Mouse (Mus musculus) urinary bladder, postnatal 14 days (tissue): Measurements from ENCODE around the gene Pot1a.
A peak's percentile ranks its signal among the peaks of the same experiment; 100 is the strongest.

ENCODE experiments used
- DNase-seq: peaks from one replicate; pipeline ENCODE4 v3.0.0; 2021; ENCODE audit warnings: low spot score

Gene Pot1a

GRCm38 (mm10) chr6:25808806-25809495 lies at the start of gene Pot1a:
TSS of gene Pot1a (minus strand) at chr6:25809246.
- DNase-seq = peak; percentile 96

DNA sequence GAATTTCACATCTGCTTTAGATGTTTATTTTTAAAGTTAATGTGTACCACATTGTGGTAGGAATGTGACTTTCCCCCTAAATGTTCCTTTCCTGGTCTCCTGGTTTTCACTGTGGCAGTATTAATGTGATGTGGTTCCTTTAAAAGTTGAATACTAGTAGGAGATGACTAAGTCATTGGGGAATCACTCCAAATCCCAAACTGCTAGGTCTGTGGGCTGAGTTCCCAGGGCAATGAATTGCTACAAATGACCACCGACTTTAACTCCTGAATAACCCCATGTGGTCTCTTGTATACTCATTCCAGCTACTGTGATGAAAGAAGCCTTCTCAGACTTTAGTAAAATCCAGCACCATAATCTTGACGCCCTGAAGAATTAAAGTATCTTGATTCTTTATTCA lies 27.2 kb upstream of the Pot1a start:
- DNase-seq = no peak

GRCm38 (mm10) chr6:25806021-25806420 lies 3.0 kb downstream of the Pot1a start:
- DNase-seq = no peak

GRCm38 (mm10) chr6:25802269-25802668 lies 6.8 kb downstream of the Pot1a start:
- peak; percentile 4 for DNase-seq

DNA sequence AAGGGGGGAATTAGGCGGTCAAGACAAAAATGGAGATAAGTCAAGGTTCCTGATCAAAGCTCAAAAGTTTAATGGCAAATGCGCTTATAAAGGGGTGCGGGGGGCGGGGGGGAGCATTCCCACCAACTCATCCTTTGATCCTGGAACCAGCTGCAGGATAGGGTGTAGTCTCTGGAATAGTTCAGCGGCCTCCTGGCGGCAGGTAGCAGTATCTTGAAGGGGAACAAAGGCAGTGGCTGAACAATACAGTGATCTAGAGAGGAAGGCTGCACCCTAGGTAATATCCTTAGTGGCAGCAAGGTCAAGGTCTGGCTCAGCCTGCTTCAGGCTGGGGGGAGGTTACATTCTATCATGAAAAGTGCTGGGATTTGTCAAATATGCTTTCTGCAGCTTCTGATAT lies 7.8 kb downstream of the Pot1a start:
- no peak for DNase-seq

DNA sequence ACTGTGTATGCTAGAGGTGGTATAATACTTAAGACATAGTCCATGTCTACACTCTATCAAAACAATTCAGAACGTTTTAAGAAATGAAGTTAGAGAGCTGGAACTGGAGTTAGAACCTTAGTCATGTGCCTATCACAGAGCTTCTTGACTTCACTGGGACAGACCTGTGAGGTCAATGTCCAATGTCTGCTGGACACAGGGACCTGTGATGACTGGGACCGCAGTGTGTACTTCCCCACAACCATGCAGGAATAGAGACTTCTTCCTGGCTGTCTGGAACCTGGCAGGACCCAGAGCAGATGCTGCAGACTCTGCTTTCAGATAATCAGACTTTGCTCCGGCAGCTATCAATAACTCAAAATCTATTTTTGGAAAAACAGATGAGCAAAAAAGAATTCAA lies 40.8 kb downstream of the Pot1a start:
- no peak for DNase-seq

GRCm38 (mm10) chr6:25767552-25767951 lies 41.5 kb downstream of the Pot1a start:
- no peak for DNase-seq

- peak; percentile 6 for DNase-seq
These were observed 42.0 kb downstream of the Pot1a start for GRCm38 (mm10) chr6:25767073-25767472.

DNA sequence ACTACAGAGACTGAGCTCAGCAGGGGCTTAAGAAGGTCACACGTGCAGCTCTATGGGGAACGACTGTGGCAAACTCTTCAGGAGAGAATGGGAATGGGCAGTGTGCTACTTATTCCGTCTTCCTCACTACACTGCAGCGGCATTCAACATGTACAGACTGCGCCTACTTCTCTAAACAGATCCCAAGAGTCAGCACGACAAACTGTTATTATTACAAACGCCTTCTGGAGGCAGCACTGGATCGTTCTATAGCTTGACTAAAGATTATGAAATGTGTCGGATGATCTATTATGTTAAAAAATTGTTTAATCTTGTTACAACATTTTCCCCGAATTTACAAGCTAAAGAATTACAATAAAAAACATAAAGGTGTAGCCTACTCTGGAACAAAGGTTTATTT lies 42.8 kb downstream of the Pot1a start:
- no peak for DNase-seq

- DNase-seq = no peak
These were observed 56.4 kb downstream of the Pot1a start for GRCm38 (mm10) chr6:25752651-25753050.

GRCm38 (mm10) chr6:25736533-25736932 lies 72.5 kb downstream of the Pot1a start:
- DNase-seq = no peak

DNA sequence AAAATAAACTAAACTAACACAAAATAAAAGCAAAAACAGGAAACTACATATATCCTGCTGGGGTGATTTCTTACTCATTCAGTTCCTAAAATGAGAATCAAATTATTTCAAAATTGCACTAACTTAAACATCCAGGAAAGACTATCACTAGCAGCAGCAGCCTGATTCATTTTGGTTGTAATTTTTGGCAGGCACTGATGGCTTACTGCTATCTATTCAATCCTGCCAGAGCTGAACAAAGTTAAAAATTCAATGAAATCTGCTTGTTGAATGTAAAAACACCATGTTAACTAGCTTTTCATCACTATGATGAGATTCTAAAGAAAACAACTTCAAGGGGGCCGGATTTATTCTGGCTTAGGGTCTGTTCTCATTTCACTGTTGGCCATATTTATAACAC lies 82.5 kb downstream of the Pot1a start:
- DNase-seq = no peak

DNA sequence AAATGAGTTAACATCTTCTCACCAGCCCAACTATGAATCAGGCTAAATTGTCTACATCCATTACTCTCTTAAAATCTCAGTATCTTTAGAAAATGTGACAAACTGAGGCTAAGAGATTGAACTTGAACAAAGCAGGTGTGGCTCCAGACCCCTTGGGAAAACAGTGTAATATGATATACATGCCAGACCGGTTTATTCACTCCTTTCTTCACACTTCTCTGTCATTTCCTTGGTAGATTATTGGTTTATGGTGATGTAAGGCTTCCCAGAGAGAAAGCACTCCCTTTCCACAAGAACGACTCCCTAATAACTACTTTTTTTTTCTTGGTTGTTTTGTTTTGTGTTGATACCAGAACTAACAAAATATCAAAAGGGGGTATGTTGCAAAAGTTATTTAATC lies 98.4 kb downstream of the Pot1a start:
- no peak for DNase-seq

DNA sequence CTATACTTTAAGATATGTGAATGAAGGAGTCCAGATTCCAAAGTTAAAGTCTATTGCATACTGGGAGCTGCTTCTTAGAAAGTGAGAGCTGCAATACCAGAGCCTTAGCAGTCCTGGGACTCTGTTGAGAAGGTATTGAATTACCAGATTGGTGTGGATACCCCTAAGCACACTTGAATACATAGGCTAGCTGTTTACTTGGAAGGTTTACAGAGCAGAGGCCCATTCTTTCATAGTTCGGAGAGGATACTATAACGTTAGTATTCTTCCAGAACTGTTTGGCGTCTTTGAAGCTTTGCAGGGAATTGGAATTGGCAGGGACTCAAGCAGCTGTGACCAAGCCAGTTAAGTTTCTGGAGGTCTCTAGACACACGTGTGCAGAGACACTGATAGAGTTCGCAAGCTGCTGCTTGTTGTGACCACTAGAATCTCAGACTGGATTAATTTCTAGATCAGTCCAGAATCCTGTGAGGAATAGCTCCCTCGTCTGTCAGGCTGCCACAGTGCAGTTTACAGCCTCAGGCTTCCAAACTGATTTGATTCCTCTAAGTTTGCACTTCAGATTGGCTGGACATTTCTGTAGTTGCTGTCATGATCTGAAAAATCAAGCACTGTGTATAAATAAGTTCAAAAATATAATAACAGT lies 99.7 kb downstream of the Pot1a start:
- DNase-seq = peak; percentile 16

DNA sequence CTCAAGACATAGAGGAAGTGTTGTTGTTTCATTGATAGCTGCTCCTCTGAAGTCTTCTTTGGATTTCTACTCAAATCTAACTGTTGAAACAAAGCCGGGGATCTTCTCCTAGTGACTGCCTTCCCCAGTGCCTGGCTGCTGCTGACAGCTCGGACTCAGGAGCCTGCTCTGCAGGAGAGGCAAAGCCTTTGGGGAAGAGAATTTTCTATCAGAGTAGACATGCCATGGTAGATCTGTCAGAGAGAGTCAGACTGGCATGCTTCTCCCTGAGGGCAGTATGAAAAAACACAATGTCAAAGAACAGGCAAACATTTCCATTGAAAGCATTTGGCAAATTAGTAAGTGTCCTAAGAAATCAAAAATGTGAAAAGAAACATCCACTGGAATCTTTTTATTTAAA lies 109.1 kb downstream of the Pot1a start:
- no peak for DNase-seq
